Mouse (Mus musculus) heart, adult 2 months (tissue): ENCODE results near the gene Ksr2. TPM values are rescaled to one million over a fixed set of nuclear protein-coding genes. Genes with fewer than 3 reads are reported as not detected.

Source experiments
- DNase-seq, 2 experiments: peaks; one replicate each; pipeline ENCODE4 v3.0.0; 2021
- H3K27ac ChIP-seq: fragments of 200-600 bp; 2 replicates; pipeline ENCODE4 v1.8.1; 2022
- H3K27me3 ChIP-seq: fragments of 200-500 bp; 2 replicates; pipeline ENCODE4 v1.6.1; 2012; ENCODE audit warnings: mild to moderate bottlenecking, low read length, inconsistent platforms, mixed read lengths; ENCODE audit not compliant: control insufficient read depth, insufficient read depth
- H3K36me3 ChIP-seq: fragments of 200-500 bp; 2 replicates; pipeline ENCODE4 v1.6.1; 2012; ENCODE audit warnings: low read length, inconsistent platforms; ENCODE audit not compliant: control insufficient read depth, insufficient read depth
- H3K4me1 ChIP-seq: fragments of 200-500 bp; 2 replicates; pipeline ENCODE4 v1.6.1; 2011; ENCODE audit warnings: low read length; ENCODE audit not compliant: control insufficient read depth, insufficient read depth
- H3K4me3 ChIP-seq: fragments of 200-600 bp; 2 replicates; pipeline ENCODE4 v1.8.1; 2022
- H3K79me2 ChIP-seq: fragments of 200-500 bp; replicated peaks from 2 replicates; pipeline ENCODE4 v1.6.1; 2012; ENCODE audit warnings: mild to moderate bottlenecking, inconsistent platforms, low read length, moderate library complexity, mixed read lengths; ENCODE audit not compliant: control insufficient read depth, insufficient read depth
- H3K9ac ChIP-seq: fragments of 200-500 bp; 2 replicates; pipeline ENCODE4 v1.6.1; 2012; ENCODE audit warnings: low read depth, mild to moderate bottlenecking, control low read depth, inconsistent platforms, low read length, mixed read lengths
- CTCF ChIP-seq: fragments of 200-600 bp; IDR thresholded peaks from 2 replicates; pipeline ENCODE4 v1.8.1; 2022; ENCODE audit warnings: antibody characterized with exemption, mild to moderate bottlenecking, moderate library complexity
- EP300 ChIP-seq: fragments of 200-500 bp; IDR thresholded peaks from 2 replicates; pipeline ENCODE4 v1.6.1; 2011; ENCODE audit warnings: low read depth, low read length, control low read depth; ENCODE audit not compliant: insufficient read depth
- POLR2A ChIP-seq: fragments of 200-500 bp; IDR thresholded peaks from 2 replicates; pipeline ENCODE4 v1.6.1; 2011; ENCODE audit warnings: mild to moderate bottlenecking, low read depth, low read length, control low read depth; ENCODE audit not compliant: insufficient read depth
- WGBS: fragments of 180-500 bp; shearing (Covaris S2); methylation state at CpG from one replicate; pipeline ENCODE4 v1.1.7; 2018; 5-methylcytosine and 5-hydroxymethylcytosine counted together
- intact Hi-C: fragments of 180-260 bp; cut with DNase I; formaldehyde crosslinking; loops from one replicate; pipeline ENCODE4 v1.15.1; 2025
- polyA plus RNA-seq: library from polyadenylated mRNA; depleted of rRNA; stranded (reverse); fragments of >200 nt; gene quantifications from 2 replicates; pipeline ENCODE4 v1.2.3, GENCODE M21; 2012
- total RNA-seq, 2 experiments: library from RNA; stranded (reverse); gene quantifications; 2 replicates each; pipeline ENCODE4 v1.2.3; 2021

The Ksr2 gene
- total and polyA plus RNA-seq, 3 experiments, result 0.02 to 0.05 TPM; not detected in 1

GRCm38 (mm10) chr5:117665181-117665580 is 251.4 kb downstream of the Ksr2 start:
- WGBS, result 12% methylated on average over 9 of the region's 9 CpGs
- intact Hi-C loops, result no loop called here
- TF ChIP-seq CTCF (no peak), POLR2A (no peak), EP300 (no peak)
- H3K79me2 ChIP-seq, result no peaks in the 10 kb centered on the region
- H3K4me3 ChIP-seq, result no peak overlapping the region
- no peak overlapping the region for H3K9ac ChIP-seq
- H3K27me3 ChIP-seq, result no peaks in the 10 kb centered on the region
- no peaks in the 10 kb centered on the region for H3K4me1 ChIP-seq
- no peak for DNase-seq
- H3K36me3 ChIP-seq, result no peaks in the 10 kb centered on the region
- H3K27ac ChIP-seq, result no peak overlapping the region

DNA sequence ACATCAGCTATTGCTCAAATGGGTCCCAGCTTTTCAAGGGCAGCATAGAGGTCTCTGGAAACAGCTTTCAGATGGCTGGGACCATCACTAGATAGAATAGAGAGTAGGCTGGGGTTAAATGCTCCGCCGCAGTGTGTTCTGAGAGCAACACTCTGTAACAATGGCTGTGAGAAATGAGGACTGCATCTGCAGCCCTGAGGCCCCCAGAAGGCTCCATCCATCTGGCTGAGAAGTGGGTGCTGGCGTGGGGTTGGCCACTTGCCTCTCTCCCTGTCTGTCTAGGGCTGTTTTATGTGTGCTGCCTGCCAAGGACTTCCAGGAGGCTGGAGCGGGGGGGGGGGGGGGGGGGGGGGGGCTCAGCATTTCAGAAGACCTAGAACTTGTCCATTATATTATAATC is 253.5 kb downstream of the Ksr2 start:
- Histone ChIP-seq H3K9ac (no peak overlapping the region), H3K27me3 (no peaks in the 10 kb centered on the region), H3K27ac (no peak overlapping the region), H3K36me3 (no peaks in the 10 kb centered on the region), H3K79me2 (no peaks in the 10 kb centered on the region), H3K4me3 (no peak overlapping the region), H3K4me1 (no peaks in the 10 kb centered on the region)
- no peak for DNase-seq
- intact Hi-C loops, result no loop called here
- no peak for TF ChIP-seq CTCF
- no peak for TF ChIP-seq EP300
- no peak for TF ChIP-seq POLR2A
- WGBS, result 79% methylated on average over 4 of the region's 4 CpGs

DNA sequence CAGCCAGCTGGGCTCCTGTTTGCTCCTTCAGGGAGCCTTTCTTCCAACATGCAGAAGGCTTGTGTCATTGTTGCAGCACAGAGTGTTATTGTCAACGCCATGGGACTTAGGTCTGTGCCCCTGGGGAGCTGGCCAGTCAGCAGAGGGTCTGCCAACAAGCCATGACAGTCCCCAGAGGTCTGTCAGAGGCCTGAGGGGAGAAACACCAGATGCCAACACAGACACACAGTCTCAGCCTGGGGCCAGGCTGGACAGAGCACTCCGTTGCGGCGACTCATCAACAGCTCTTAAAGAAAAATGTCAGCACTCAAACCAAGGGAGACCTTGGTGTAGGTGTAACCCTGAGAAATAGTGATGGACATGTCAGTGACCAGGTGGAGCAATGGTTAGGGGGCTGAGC is 255.5 kb downstream of the Ksr2 start:
- intact Hi-C loops, result no loop called here
- no peak for DNase-seq
- WGBS, result 46% methylated on average over 4 of the region's 4 CpGs

GRCm38 (mm10) chr5:117669843-117670242 is 256.0 kb downstream of the Ksr2 start:
- Histone ChIP-seq H3K27ac (no peak overlapping the region), H3K27me3 (no peaks in the 10 kb centered on the region), H3K4me1 (no peaks in the 10 kb centered on the region), H3K4me3 (no peak overlapping the region), H3K79me2 (no peaks in the 10 kb centered on the region), H3K36me3 (no peaks in the 10 kb centered on the region), H3K9ac (no peak overlapping the region)
- DNase-seq, result no peak
- intact Hi-C loops, result no loop called here
- TF ChIP-seq POLR2A (no peak), EP300 (no peak), CTCF (no peak)
- WGBS, result 57% methylated on average over 7 of the region's 7 CpGs

More for the DNA sequence above, 255.5 kb downstream of the Ksr2 start:
- Histone ChIP-seq H3K9ac (no peak overlapping the region), H3K36me3 (no peaks in the 10 kb centered on the region), H3K27me3 (no peaks in the 10 kb centered on the region), H3K79me2 (no peaks in the 10 kb centered on the region), H3K4me3 (no peak overlapping the region), H3K27ac (no peak overlapping the region), H3K4me1 (no peaks in the 10 kb centered on the region)
- TF ChIP-seq POLR2A (no peak), EP300 (no peak), CTCF (no peak)

DNA sequence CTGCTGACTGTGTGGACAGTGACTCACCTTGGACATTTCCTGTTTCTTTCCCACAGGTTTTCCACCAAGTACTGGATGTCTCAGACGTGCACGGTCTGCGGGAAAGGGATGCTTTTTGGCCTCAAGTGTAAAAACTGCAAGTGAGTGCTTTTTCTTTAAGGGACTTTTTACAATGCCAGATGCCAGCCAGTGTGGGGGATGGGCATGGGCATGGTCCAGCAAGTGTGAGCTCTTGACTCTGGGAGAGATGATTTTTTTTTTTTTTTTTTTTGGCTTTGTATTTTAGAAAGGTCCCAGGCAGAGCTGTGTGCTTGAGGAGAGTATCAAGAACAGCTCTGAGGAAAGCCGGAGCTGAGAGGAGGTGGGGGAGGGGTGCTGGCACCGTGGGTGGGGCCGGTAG is 257.6 kb downstream of the Ksr2 start:
- no peak overlapping the region for H3K9ac ChIP-seq
- H3K27me3 ChIP-seq, result no peaks in the 10 kb centered on the region
- H3K4me3 ChIP-seq, result no peak overlapping the region
- intact Hi-C loops, result no loop called here
- no peaks in the 10 kb centered on the region for H3K4me1 ChIP-seq
- H3K27ac ChIP-seq, result no peak overlapping the region
- DNase-seq, result no peak
- no peaks in the 10 kb centered on the region for H3K36me3 ChIP-seq
- no peaks in the 10 kb centered on the region for H3K79me2 ChIP-seq
- WGBS, result 57% methylated on average over 6 of the region's 6 CpGs
- TF ChIP-seq CTCF (no peak), EP300 (no peak), POLR2A (no peak)

DNA sequence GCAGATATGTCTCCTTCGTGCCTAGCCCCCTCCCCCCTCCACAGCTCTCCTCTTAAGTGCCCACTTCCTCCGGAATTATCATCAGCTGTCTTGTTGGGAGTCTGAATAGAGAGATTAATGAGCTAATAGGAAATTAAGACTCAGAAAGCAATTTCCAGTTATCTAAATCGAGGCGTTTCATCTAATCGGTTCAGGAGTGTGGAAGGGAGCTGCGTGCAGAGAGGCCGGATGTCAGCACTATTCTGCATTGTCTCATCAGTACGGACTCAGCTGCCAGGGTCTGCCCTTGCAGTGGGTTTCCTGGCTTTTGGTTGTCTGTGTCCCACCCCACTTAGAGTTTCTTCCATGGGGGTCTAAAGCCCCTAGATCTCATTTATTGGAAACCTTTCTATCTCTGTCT is 262.0 kb downstream of the Ksr2 start:
- Histone ChIP-seq H3K27ac (no peak overlapping the region), H3K27me3 (no peaks in the 10 kb centered on the region), H3K79me2 (no peaks in the 10 kb centered on the region), H3K36me3 (no peaks in the 10 kb centered on the region), H3K4me1 (no peaks in the 10 kb centered on the region), H3K4me3 (no peak overlapping the region), H3K9ac (no peak overlapping the region)
- DNase-seq, result no peak
- WGBS, result 47% methylated on average over 8 of the region's 8 CpGs
- intact Hi-C loops, result no loop called here
- TF ChIP-seq POLR2A (no peak), EP300 (no peak), CTCF (no peak)

GRCm38 (mm10) chr5:117677231-117677630 is 263.4 kb downstream of the Ksr2 start:
- TF ChIP-seq POLR2A (no peak), EP300 (no peak), CTCF (no peak)
- Histone ChIP-seq H3K9ac (no peak overlapping the region), H3K4me1 (no peaks in the 10 kb centered on the region), H3K27ac (no peak overlapping the region), H3K79me2 (no peaks in the 10 kb centered on the region), H3K4me3 (no peak overlapping the region), H3K36me3 (no peaks in the 10 kb centered on the region), H3K27me3 (no peaks in the 10 kb centered on the region)
- intact Hi-C loops, result no loop called here
- WGBS, result 92% methylated on average over 6 of the region's 6 CpGs
- no peak for DNase-seq
